In the genomic region with DNA sequence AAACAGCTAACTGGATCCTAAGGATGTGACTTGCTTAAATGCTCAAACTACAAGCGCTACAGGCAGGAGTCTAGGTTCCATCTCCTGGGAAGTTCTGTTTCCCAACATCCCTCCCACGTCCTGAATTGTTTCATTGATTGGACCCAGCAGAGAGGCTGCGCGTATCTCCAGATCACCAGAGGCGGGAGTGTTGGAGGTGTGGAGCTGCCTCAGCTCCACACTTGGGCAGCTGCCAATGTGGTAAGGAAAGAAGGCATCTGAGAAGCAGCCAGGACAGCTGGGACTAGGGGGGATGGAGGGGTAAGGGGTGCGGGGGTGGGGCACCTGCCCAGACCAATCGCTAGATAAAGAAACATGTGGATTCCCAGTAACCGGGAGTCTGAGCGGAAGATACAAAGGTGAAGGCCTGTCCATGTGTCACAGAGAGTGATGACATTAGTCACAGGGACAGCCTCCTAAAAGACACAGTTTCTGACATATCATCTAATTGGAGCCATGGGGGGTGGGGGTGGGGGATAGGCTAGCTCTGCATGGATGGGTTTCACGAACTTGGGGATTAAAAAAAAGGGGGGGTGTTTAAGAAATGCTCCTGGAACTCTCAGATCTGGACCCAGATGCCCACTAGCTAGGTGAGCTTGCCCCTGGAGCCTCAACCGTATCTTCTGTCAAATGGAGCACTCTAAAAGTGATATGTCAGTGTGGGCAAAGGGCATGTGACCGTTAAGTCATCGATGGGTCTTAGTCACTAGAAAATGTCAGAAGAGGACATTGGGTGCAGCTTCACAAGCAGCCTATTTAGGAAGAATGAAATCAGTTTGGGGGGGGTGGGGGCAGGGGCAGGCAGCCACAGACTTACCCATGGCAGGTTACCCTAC, we compare ENCODE assay signal across 14 mouse cellular contexts. TPM values are rescaled to one million over a fixed set of nuclear protein-coding genes. Genes with fewer than 3 reads are reported as not detected.
DNase-seq lines count a peak whose midpoint lies in the region; ATAC-seq and TF ChIP-seq lines count a peak whose summit lies in the region.
"Had no signal": no experiment of that assay in that cellular context is flagged by ENCODE, and none has a peak within 500 bp of the region (broad histone marks: within the 10 kb centered on the region; RNA-seq: fewer than 3 reads in every experiment).

No protein-coding gene starts in this region.

- no peak overlapping the region for H3K27ac ChIP-seq in embryonic facial prominence, embryonic 12.5 days
- H3K27ac ChIP-seq in embryonic facial prominence, embryonic 10.5 days (replicated peaks), result no peak overlapping the region
- H3K27ac ChIP-seq in hindbrain, embryonic 15.5 days (replicated peaks), result no peak overlapping the region
- no peak overlapping the region for H3K27ac ChIP-seq in hindbrain, embryonic 14.5 days
- no peak overlapping the region for H3K27ac ChIP-seq in neural tube, embryonic 13.5 days (replicated peaks)
- H3K27ac ChIP-seq in neural tube, embryonic 15.5 days (replicated peaks), result no peak overlapping the region
- H3K27ac ChIP-seq in limb, embryonic 14.5 days (replicated peaks; ENCODE audit: low read depth, low read length), result no peak overlapping the region
- H3K27ac ChIP-seq in kidney, embryonic 14.5 days (ENCODE audit: low read depth, low read length), result no peak overlapping the region
- H3K27ac ChIP-seq: embryonic facial prominence, embryonic 13.5 days had no signal

- H3K4me2 ChIP-seq in embryonic facial prominence, embryonic 12.5 days (replicated peaks), result no peak overlapping the region
- H3K4me2 ChIP-seq in hindbrain, embryonic 15.5 days, result no peak overlapping the region
- no peak overlapping the region for H3K4me2 ChIP-seq in hindbrain, embryonic 14.5 days (replicated peaks)
- no peak overlapping the region for H3K4me2 ChIP-seq in neural tube, embryonic 13.5 days
- H3K4me2 ChIP-seq in neural tube, embryonic 15.5 days, result no peak overlapping the region
- no peak overlapping the region for H3K4me2 ChIP-seq in limb, embryonic 14.5 days (replicated peaks; ENCODE audit: low read depth, low read length, severe bottlenecking)
- no peak overlapping the region for H3K4me2 ChIP-seq in kidney, embryonic 14.5 days (replicated peaks; ENCODE audit: low read depth, low read length)
- H3K4me2 ChIP-seq: embryonic facial prominence, embryonic 13.5 days; heart, embryonic 12.5 days; midbrain, embryonic 11.5 days had no signal

- ATAC-seq in embryonic facial prominence, embryonic 12.5 days (ENCODE audit: insufficient number of reproducible peaks, insufficient read depth, low FRiP score, low TSS enrichment), result peak; percentile 5; the same call in 1 of the 2 replicates
- 0 out of 2 replicates have a peak, but pooled peaks have one; percentile 25 for ATAC-seq in hindbrain, embryonic 15.5 days (ENCODE audit: low FRiP score, low read depth)
- ATAC-seq in hindbrain, embryonic 14.5 days (ENCODE audit: low FRiP score), result no peak
- ATAC-seq in neural tube, embryonic 13.5 days (ENCODE audit: low read depth), result peak; percentile 35; the same call in 1 of the 2 replicates
- no peak for ATAC-seq in neural tube, embryonic 15.5 days (ENCODE audit: low FRiP score)
- ATAC-seq in limb, embryonic 14.5 days (ENCODE audit: low FRiP score, low read depth), result peak; percentile 68; the same call in 1 of the 2 replicates
- ATAC-seq in kidney, embryonic 14.5 days (ENCODE audit: low FRiP score, low TSS enrichment), result no peak
- ATAC-seq: lung, postnatal 0 days had no signal

- no peak overlapping the region for H3K9ac ChIP-seq in embryonic facial prominence, embryonic 12.5 days
- no peak overlapping the region for H3K9ac ChIP-seq in hindbrain, embryonic 15.5 days
- no peak overlapping the region for H3K9ac ChIP-seq in hindbrain, embryonic 14.5 days
- H3K9ac ChIP-seq in neural tube, embryonic 13.5 days, result no peak overlapping the region
- no peak overlapping the region for H3K9ac ChIP-seq in neural tube, embryonic 15.5 days (replicated peaks)
- H3K9ac ChIP-seq in limb, embryonic 14.5 days (ENCODE audit: low read depth, low read length, severe bottlenecking), result no peak overlapping the region
- H3K9ac ChIP-seq in kidney, embryonic 14.5 days (ENCODE audit: low read depth, low read length), result no peak overlapping the region
- H3K9ac ChIP-seq: embryonic facial prominence, embryonic 13.5 days; heart, embryonic 12.5 days had no signal

- no peak for DNase-seq in embryonic facial prominence, embryonic 10.5 days (ENCODE audit: low spot score)
- DNase-seq in hindbrain, embryonic 14.5 days (ENCODE audit: low spot score), result no peak
- DNase-seq in limb, embryonic 14.5 days (ENCODE audit: low spot score), result no peak
- DNase-seq: B cell, adult 2 months; kidney, adult 9 months had no signal

- no peak overlapping the region for H3K4me3 ChIP-seq in embryonic facial prominence, embryonic 12.5 days
- no peak overlapping the region for H3K4me3 ChIP-seq in embryonic facial prominence, embryonic 10.5 days
- no peak overlapping the region for H3K4me3 ChIP-seq in hindbrain, embryonic 15.5 days
- H3K4me3 ChIP-seq in hindbrain, embryonic 14.5 days (replicated peaks; ENCODE audit: low read length), result no peak overlapping the region
- H3K4me3 ChIP-seq in neural tube, embryonic 13.5 days, result no peak overlapping the region
- no peak overlapping the region for H3K4me3 ChIP-seq in neural tube, embryonic 15.5 days (replicated peaks)
- no peak overlapping the region for H3K4me3 ChIP-seq in limb, embryonic 14.5 days (replicated peaks; ENCODE audit: low read length)
- no peak overlapping the region for H3K4me3 ChIP-seq in kidney, embryonic 14.5 days (ENCODE audit: low read length)
- H3K4me3 ChIP-seq: embryonic facial prominence, embryonic 13.5 days; heart, embryonic 12.5 days had no signal

- 56% methylated on average over 13 of the region's 13 CpGs for WGBS in embryonic facial prominence, embryonic 12.5 days
- WGBS in embryonic facial prominence, embryonic 10.5 days, result 70% methylated on average over 13 of the region's 13 CpGs
- 44% methylated on average over 13 of the region's 13 CpGs for WGBS in hindbrain, embryonic 15.5 days
- WGBS in hindbrain, embryonic 14.5 days, result 49% methylated on average over 13 of the region's 13 CpGs
- 55% methylated on average over 13 of the region's 13 CpGs for WGBS in neural tube, embryonic 13.5 days
- 51% methylated on average over 13 of the region's 13 CpGs for WGBS in neural tube, embryonic 15.5 days
- 56% methylated on average over 13 of the region's 13 CpGs for WGBS in limb, embryonic 14.5 days
- WGBS in kidney, embryonic 14.5 days, result 70% methylated on average over 13 of the region's 13 CpGs

- H3K36me3 ChIP-seq in embryonic facial prominence, embryonic 12.5 days, result no peaks in the 10 kb centered on the region
- no peaks in the 10 kb centered on the region for H3K36me3 ChIP-seq in embryonic facial prominence, embryonic 10.5 days (replicated peaks)
- no peaks in the 10 kb centered on the region for H3K36me3 ChIP-seq in hindbrain, embryonic 15.5 days
- no peaks in the 10 kb centered on the region for H3K36me3 ChIP-seq in hindbrain, embryonic 14.5 days (replicated peaks; ENCODE audit: control insufficient read depth, insufficient read depth)
- H3K36me3 ChIP-seq in neural tube, embryonic 13.5 days, result no peaks in the 10 kb centered on the region
- H3K36me3 ChIP-seq in neural tube, embryonic 15.5 days, result no peaks in the 10 kb centered on the region
- no peaks in the 10 kb centered on the region for H3K36me3 ChIP-seq in limb, embryonic 14.5 days (ENCODE audit: control insufficient read depth, insufficient read depth, low read length)
- no peaks in the 10 kb centered on the region for H3K36me3 ChIP-seq in kidney, embryonic 14.5 days (ENCODE audit: control insufficient read depth, insufficient read depth, low read length)
- H3K36me3 ChIP-seq: embryonic facial prominence, embryonic 13.5 days; heart, embryonic 12.5 days had no signal

- peaks cover 3% of the 10 kb centered on the region; the same call in 1 of the 2 replicates for H3K4me1 ChIP-seq in embryonic facial prominence, embryonic 12.5 days
- peaks cover 10% of the 10 kb centered on the region; the same call in 1 of the 2 replicates for H3K4me1 ChIP-seq in embryonic facial prominence, embryonic 10.5 days
- H3K4me1 ChIP-seq in hindbrain, embryonic 15.5 days (replicated peaks), result peaks cover 8% of the 10 kb centered on the region
- peaks cover 8% of the 10 kb centered on the region; the same call in 1 of the 2 replicates for H3K4me1 ChIP-seq in hindbrain, embryonic 14.5 days (replicated peaks; ENCODE audit: control insufficient read depth, insufficient read depth, low read length)
- peaks cover 11% of the 10 kb centered on the region for H3K4me1 ChIP-seq in neural tube, embryonic 13.5 days (replicated peaks)
- peaks cover 6% of the 10 kb centered on the region for H3K4me1 ChIP-seq in neural tube, embryonic 15.5 days
- no peaks in the 10 kb centered on the region; the same call in 1 of the 2 replicates for H3K4me1 ChIP-seq in limb, embryonic 14.5 days (ENCODE audit: control insufficient read depth, insufficient read depth, low read length)
- no peaks in the 10 kb centered on the region for H3K4me1 ChIP-seq in kidney, embryonic 14.5 days (ENCODE audit: control insufficient read depth, insufficient read depth, low read length)

- H3K9me3 ChIP-seq in embryonic facial prominence, embryonic 12.5 days, result no peaks in the 10 kb centered on the region
- no peaks in the 10 kb centered on the region for H3K9me3 ChIP-seq in embryonic facial prominence, embryonic 10.5 days
- H3K9me3 ChIP-seq in hindbrain, embryonic 15.5 days, result no peaks in the 10 kb centered on the region
- H3K9me3 ChIP-seq in hindbrain, embryonic 14.5 days (ENCODE audit: control insufficient read depth, low read length), result no peaks in the 10 kb centered on the region
- no peaks in the 10 kb centered on the region for H3K9me3 ChIP-seq in neural tube, embryonic 13.5 days
- H3K9me3 ChIP-seq in neural tube, embryonic 15.5 days (replicated peaks), result no peaks in the 10 kb centered on the region
- no peaks in the 10 kb centered on the region for H3K9me3 ChIP-seq in limb, embryonic 14.5 days (ENCODE audit: control insufficient read depth, low read length)
- no peaks in the 10 kb centered on the region for H3K9me3 ChIP-seq in kidney, embryonic 14.5 days (ENCODE audit: control insufficient read depth, low read length)
- H3K9me3 ChIP-seq: embryonic facial prominence, embryonic 13.5 days; heart, embryonic 12.5 days had no signal

- no peaks in the 10 kb centered on the region for H3K27me3 ChIP-seq in embryonic facial prominence, embryonic 12.5 days
- no peaks in the 10 kb centered on the region for H3K27me3 ChIP-seq in embryonic facial prominence, embryonic 10.5 days (replicated peaks; ENCODE audit: low read depth, poor library complexity, severe bottlenecking)
- H3K27me3 ChIP-seq in hindbrain, embryonic 15.5 days, result no peaks in the 10 kb centered on the region
- no peaks in the 10 kb centered on the region for H3K27me3 ChIP-seq in hindbrain, embryonic 14.5 days (ENCODE audit: control insufficient read depth, insufficient read depth, low read length)
- no peaks in the 10 kb centered on the region for H3K27me3 ChIP-seq in neural tube, embryonic 13.5 days
- H3K27me3 ChIP-seq in neural tube, embryonic 15.5 days (replicated peaks), result no peaks in the 10 kb centered on the region
- no peaks in the 10 kb centered on the region for H3K27me3 ChIP-seq in limb, embryonic 14.5 days (ENCODE audit: control insufficient read depth, insufficient read depth, low read length)
- H3K27me3 ChIP-seq in kidney, embryonic 14.5 days (ENCODE audit: control insufficient read depth, insufficient read depth, low read length), result no peaks in the 10 kb centered on the region
- H3K27me3 ChIP-seq: embryonic facial prominence, embryonic 13.5 days; heart, embryonic 12.5 days had no signal

- TF ChIP-seq POLR2A in limb, embryonic 14.5 days (IDR thresholded peaks at IDR 0.05; ENCODE audit: borderline replicate concordance, extremely low read depth, insufficient read depth, insufficient read length), result no peak

RNA-seq across cellular contexts. Expression of gene Hspb8, which starts 12.5 kb away (rescaled TPM):
- polyA plus RNA-seq in embryonic facial prominence, embryonic 12.5 days (2016; fragmentation: Nextera tagmentation; extraction: Ambion mirVana), result 7.5 and 8.1 TPM in 2 replicates
- polyA plus RNA-seq in embryonic facial prominence, embryonic 10.5 days (2016; fragmentation: Nextera tagmentation; extraction: Ambion mirVana), result 6.8 and 8.0 TPM in 2 replicates
- polyA plus RNA-seq in hindbrain, embryonic 15.5 days (2015; fragmentation: Nextera tagmentation; extraction: Ambion mirVana), result 6.7 and 8.7 TPM in 2 replicates
- 4.7 and 5.6 TPM in 2 replicates for polyA plus RNA-seq in hindbrain, embryonic 14.5 days (2014; fragmentation: Nextera tagmentation; extraction: Ambion mirVana)
- 7.2 and 7.6 TPM in 2 replicates for polyA plus RNA-seq in neural tube, embryonic 13.5 days (2015; fragmentation: Nextera tagmentation; extraction: Ambion mirVana)
- 8.9 and 11.9 TPM in 2 replicates for polyA plus RNA-seq in neural tube, embryonic 15.5 days (2015; fragmentation: Nextera tagmentation; extraction: Ambion mirVana)
- polyA plus RNA-seq in limb, embryonic 14.5 days (2012; rRNA removed), result 25.3 and 25.6 TPM in 2 replicates
- polyA plus RNA-seq in limb, embryonic 14.5 days (2014; fragmentation: Nextera tagmentation; extraction: Ambion mirVana), result 16.0 and 19.7 TPM in 2 replicates
- 2.4 and 3.0 TPM in 2 replicates for polyA plus RNA-seq in kidney, embryonic 14.5 days (2014; fragmentation: Nextera tagmentation; extraction: Ambion mirVana)

Comparison
In these comparisons a context has a peak if more than half of its experiments do, and no peak if none do; other contexts are left out.
1. ATAC-seq: peak in embryonic facial prominence, embryonic 12.5 days (single experiment), hindbrain, embryonic 15.5 days (single experiment), neural tube, embryonic 13.5 days (single experiment) and limb, embryonic 14.5 days (single experiment); none in hindbrain, embryonic 14.5 days (single experiment), neural tube, embryonic 15.5 days (single experiment) and kidney, embryonic 14.5 days (single experiment).